Mouse (Mus musculus): ENCODE measurements around the gene Slc39a2.

DNA sequence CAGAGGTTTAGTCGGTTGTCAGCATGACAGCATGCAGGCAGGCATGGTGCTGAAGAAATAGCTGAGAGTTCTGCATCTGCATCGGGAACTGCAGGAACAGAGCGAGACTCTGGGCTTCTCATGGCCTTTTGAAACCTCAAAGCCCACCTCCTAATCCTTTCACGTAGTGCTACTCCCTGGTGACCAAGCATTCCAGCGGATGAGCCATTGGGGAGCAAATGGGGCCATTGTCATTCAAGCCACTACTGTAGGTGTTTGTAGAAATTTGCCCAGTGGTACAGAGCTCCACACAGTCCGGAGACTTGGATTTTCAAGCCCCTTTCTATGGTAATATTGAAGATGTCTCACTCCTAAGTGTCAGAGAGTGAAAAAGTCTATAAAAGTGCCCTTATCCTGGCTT, 6.6 kb upstream of the Slc39a2 start:
- no peak for TF ChIP-seq CHD2 (IDR thresholded peaks at IDR 0.05; ENCODE audit: low read depth, low read length)
- TF ChIP-seq ZNF384 (IDR thresholded peaks at IDR 0.05; ENCODE audit: low read depth, low read length) = no peak
- TF ChIP-seq ZC3H11A (IDR thresholded peaks at IDR 0.05; ENCODE audit: borderline replicate concordance, low read depth, low read length) = no peak
- no peak for TF ChIP-seq MAFK (IDR thresholded peaks at IDR 0.05; ENCODE audit: insufficient read depth, low read depth, low read length)
- TF ChIP-seq HCFC1 (IDR thresholded peaks at IDR 0.05; ENCODE audit: borderline replicate concordance, insufficient read depth, low read length) = no peak

All from ES-E14 (cell line).